Mouse (Mus musculus) limb, embryonic 11.5 days (tissue): Measurements from ENCODE around the gene Gatad2b. TPM values are rescaled to one million over a fixed set of nuclear protein-coding genes. Genes with fewer than 3 reads are reported as not detected.

Source experiments
- ATAC-seq: fragments of 200-750 bp; cut with Nextera tagmentation; 2 replicates; pipeline ENCODE4 v1.8.0; 2017; ENCODE audit warnings: low read depth; ENCODE audit not compliant: insufficient number of reproducible peaks, low FRiP score, low TSS enrichment
- DNase-seq: peaks from one replicate; pipeline ENCODE4 v3.0.0-alpha.2; 2015; ENCODE audit warnings: low spot score
- H3K27ac ChIP-seq: fragments of 300-500 bp; sonication (generic); replicated peaks from 2 replicates; pipeline ENCODE4 v1.5.1; 2014; ENCODE audit warnings: low read depth, mild to moderate bottlenecking, low read length
- H3K27me3 ChIP-seq: fragments of 300-500 bp; sonication (generic); 2 replicates; pipeline ENCODE4 v1.6.1; 2014; ENCODE audit warnings: mild to moderate bottlenecking, low read length, mixed read lengths; ENCODE audit not compliant: control insufficient read depth, insufficient read depth
- H3K36me3 ChIP-seq: fragments of 300-500 bp; sonication (generic); 2 replicates; pipeline ENCODE4 v1.6.1; 2014; ENCODE audit warnings: mild to moderate bottlenecking, low read length, moderate library complexity, mixed read lengths; ENCODE audit not compliant: control insufficient read depth, insufficient read depth
- H3K4me1 ChIP-seq: fragments of 300-500 bp; sonication (generic); 2 replicates; pipeline ENCODE4 v1.6.1; 2014; ENCODE audit warnings: low read length, mixed read lengths; ENCODE audit not compliant: control insufficient read depth, insufficient read depth
- H3K4me2 ChIP-seq: fragments of 300-500 bp; sonication (generic); 2 replicates; pipeline ENCODE4 v1.6.1; 2014; ENCODE audit warnings: low read depth, mild to moderate bottlenecking, moderate library complexity; ENCODE audit not compliant: severe bottlenecking
- H3K4me3 ChIP-seq: fragments of 300-500 bp; sonication (generic); 2 replicates; pipeline ENCODE4 v1.5.1; 2014; ENCODE audit warnings: low read depth, low read length
- H3K9ac ChIP-seq: fragments of 300-500 bp; sonication (generic); 2 replicates; pipeline ENCODE4 v1.6.1; 2014; ENCODE audit warnings: mild to moderate bottlenecking, low read length
- H3K9me3 ChIP-seq: fragments of 300-500 bp; sonication (generic); 2 replicates; pipeline ENCODE4 v1.6.1; 2016; ENCODE audit warnings: low read length; ENCODE audit not compliant: control insufficient read depth
- WGBS: fragments of 180-500 bp; shearing (Covaris S2); extraction: QIAGEN DNeasy Blood & Tissue Kit; methylation state at CpG from one replicate; pipeline ENCODE4 v1.1.7; 2014; 5-methylcytosine and 5-hydroxymethylcytosine counted together
- polyA plus RNA-seq: library from polyadenylated mRNA; unstranded; fragments of >200 nt; fragmentation: Nextera tagmentation; extraction: Ambion mirVana; gene quantifications from 2 replicates; pipeline ENCODE4 v1.2.1, GENCODE M21; 2014

The Gatad2b gene
- polyA plus RNA-seq, 1 experiment from 2014 or later = 16.2 TPM

- H3K4me1 ChIP-seq = peaks cover 16% of the 10 kb centered on the region
Observed at GRCm38 (mm10) chr3:90384851-90385375, 91.9 kb downstream of the Gatad2b start.

GRCm38 (mm10) chr3:90386817-90387216 is 93.8 kb downstream of the Gatad2b start:
- DNase-seq (no peak), ATAC-seq (no peak)
- peaks cover 29% of the 10 kb centered on the region for H3K4me1 ChIP-seq
- H3K27ac ChIP-seq = no peak overlapping the region
- peaks cover 13% of the 10 kb centered on the region for H3K36me3 ChIP-seq
- H3K4me2 ChIP-seq = no peak overlapping the region
- H3K9ac ChIP-seq = no peak overlapping the region
- no peaks in the 10 kb centered on the region for H3K27me3 ChIP-seq
- 89% methylated on average over 10 of the region's 10 CpGs for WGBS
- no peak overlapping the region for H3K4me3 ChIP-seq
- H3K9me3 ChIP-seq = no peaks in the 10 kb centered on the region

More at GRCm38 (mm10) chr3:90384851-90385375, 91.9 kb downstream of the Gatad2b start:
- H3K27me3 ChIP-seq = no peaks in the 10 kb centered on the region
- no peak overlapping the region for H3K4me2 ChIP-seq
- no peaks in the 10 kb centered on the region for H3K9me3 ChIP-seq
- H3K9ac ChIP-seq = no peak overlapping the region
- ATAC-seq (no peak), DNase-seq (no peak)
- WGBS = 69% methylated on average over 7 of the region's 7 CpGs
- peaks cover 9% of the 10 kb centered on the region; the same call in 1 of the 2 replicates for H3K36me3 ChIP-seq
- H3K4me3 ChIP-seq = no peak overlapping the region
- no peak overlapping the region for H3K27ac ChIP-seq

GRCm38 (mm10) chr3:90387483-90387882 is 94.5 kb downstream of the Gatad2b start:
- 83% methylated on average over 11 of the region's 11 CpGs for WGBS
- Histone ChIP-seq H3K4me3 (no peak overlapping the region), H3K4me1 (peaks cover 29% of the 10 kb centered on the region)

GRCm38 (mm10) chr3:90388192-90388591 is 95.2 kb downstream of the Gatad2b start:
- H3K4me1 ChIP-seq = peaks cover 29% of the 10 kb centered on the region
- ATAC-seq = no peak
- H3K36me3 ChIP-seq = peaks cover 22% of the 10 kb centered on the region

More at GRCm38 (mm10) chr3:90387483-90387882, 94.5 kb downstream of the Gatad2b start:
- Histone ChIP-seq H3K9ac (peak overlapping the region; percentile 37; the same call in 1 of the 2 replicates), H3K9me3 (no peaks in the 10 kb centered on the region), H3K27me3 (no peaks in the 10 kb centered on the region), H3K36me3 (peaks cover 18% of the 10 kb centered on the region), H3K4me2 (no peak overlapping the region), H3K27ac (no peak overlapping the region)
- ATAC-seq = no peak
- no peak for DNase-seq

GRCm38 (mm10) chr3:90388726-90389510 is 95.9 kb downstream of the Gatad2b start:
- WGBS = 4% methylated on average over 53 of the region's 53 CpGs
- ATAC-seq (peak; percentile 56), DNase-seq (peak; percentile 81)
- H3K4me3 ChIP-seq = peak overlapping the region; percentile 63
- peaks cover 24% of the 10 kb centered on the region for H3K36me3 ChIP-seq
- H3K27ac ChIP-seq = peak overlapping the region; percentile 92
- peaks cover 29% of the 10 kb centered on the region for H3K4me1 ChIP-seq
- H3K9ac ChIP-seq = peak overlapping the region; percentile 75
- peak overlapping the region; percentile 69 for H3K4me2 ChIP-seq
- no peaks in the 10 kb centered on the region for H3K9me3 ChIP-seq
- no peaks in the 10 kb centered on the region for H3K27me3 ChIP-seq

More at GRCm38 (mm10) chr3:90388192-90388591, 95.2 kb downstream of the Gatad2b start:
- H3K27ac ChIP-seq = no peak overlapping the region
- H3K9ac ChIP-seq = peak overlapping the region; percentile 12; the same call in 1 of the 2 replicates
- H3K4me3 ChIP-seq = peak overlapping the region; percentile 63
- 84% methylated on average over 4 of the region's 4 CpGs for WGBS
- no peak for DNase-seq
- no peaks in the 10 kb centered on the region for H3K9me3 ChIP-seq
- peak overlapping the region; percentile 69 for H3K4me2 ChIP-seq
- H3K27me3 ChIP-seq = no peaks in the 10 kb centered on the region

- Histone ChIP-seq H3K4me2 (peak within 1 kb of the TSS; percentile 69), H3K27me3 (no peaks in the 10 kb centered on the region), H3K4me3 (peak within 1 kb of the TSS; percentile 63), H3K4me1 (peaks cover 29% of the 10 kb centered on the region), H3K9ac (peak within 1 kb of the TSS; percentile 75), H3K36me3 (peaks cover 27% of the 10 kb centered on the region), H3K27ac (peak within 1 kb of the TSS; percentile 92), H3K9me3 (no peaks in the 10 kb centered on the region)
- under 1% methylated on average over 55 of the region's 55 CpGs for WGBS
- ATAC-seq (peak; percentile 76), DNase-seq (peak; percentile 82)
Observed at GRCm38 (mm10) chr3:90389511-90390490, 96.8 kb downstream of the Gatad2b start, which contains the start of gene Slc27a3. Gene Slc27a3 (minus strand): TSS chr3:90389938.

GRCm38 (mm10) chr3:90391004-90391403 is 98.0 kb downstream of the Gatad2b start:
- ATAC-seq (no peak), DNase-seq (no peak)
- WGBS = 65% methylated on average over 4 of the region's 4 CpGs
- Histone ChIP-seq H3K4me2 (no peak overlapping the region), H3K9me3 (no peaks in the 10 kb centered on the region), H3K36me3 (peaks cover 30% of the 10 kb centered on the region), H3K4me3 (no peak overlapping the region), H3K9ac (no peak overlapping the region), H3K4me1 (peaks cover 29% of the 10 kb centered on the region), H3K27me3 (no peaks in the 10 kb centered on the region), H3K27ac (peak overlapping the region; percentile 92; the same call in 1 of the 2 replicates)

GRCm38 (mm10) chr3:90391941-90392340 is 99.0 kb downstream of the Gatad2b start:
- Histone ChIP-seq H3K9ac (no peak overlapping the region), H3K27me3 (no peaks in the 10 kb centered on the region), H3K27ac (no peak overlapping the region), H3K4me3 (no peak overlapping the region), H3K9me3 (no peaks in the 10 kb centered on the region), H3K4me2 (no peak overlapping the region), H3K36me3 (peaks cover 28% of the 10 kb centered on the region), H3K4me1 (peaks cover 27% of the 10 kb centered on the region)
- WGBS = 89% methylated on average over 8 of the region's 8 CpGs
- ATAC-seq (no peak), DNase-seq (no peak)
